In genomic region chr12:17881371-17882116, GRCm38 (mm10) we compare ENCODE assay signal across 8 mouse cellular contexts.
A peak's percentile ranks its signal among the peaks of the same experiment; 100 is the strongest.
DNase-seq lines count a peak whose midpoint lies in the region; ATAC-seq lines count a peak whose summit lies in the region.

No protein-coding gene starts in this region.

- no peaks in the 10 kb centered on the region for H3K4me1 ChIP-seq in embryonic facial prominence, embryonic 11.5 days (ENCODE audit: control insufficient read depth, insufficient read depth, low read length)
- no peaks in the 10 kb centered on the region for H3K4me1 ChIP-seq in limb, embryonic 10.5 days
- no peaks in the 10 kb centered on the region for H3K4me1 ChIP-seq in midbrain, embryonic 12.5 days

- peak; percentile 100 for ATAC-seq in embryonic facial prominence, embryonic 11.5 days (replicated peaks; ENCODE audit: insufficient number of reproducible peaks, low FRiP score, low TSS enrichment, low read depth)
- ATAC-seq in midbrain, embryonic 12.5 days (ENCODE audit: low FRiP score, low read depth) = peak; percentile 100

- H3K9ac ChIP-seq in embryonic facial prominence, embryonic 11.5 days (replicated peaks; ENCODE audit: low read length) = peak overlapping the region; percentile 87
- H3K9ac ChIP-seq in midbrain, embryonic 12.5 days (replicated peaks) = peak overlapping the region; percentile 81

- H3K27me3 ChIP-seq in embryonic facial prominence, embryonic 11.5 days (ENCODE audit: control insufficient read depth, insufficient read depth, low read length) = no peaks in the 10 kb centered on the region
- no peaks in the 10 kb centered on the region for H3K27me3 ChIP-seq in limb, embryonic 10.5 days (ENCODE audit: low read depth, poor library complexity, severe bottlenecking)
- no peaks in the 10 kb centered on the region for H3K27me3 ChIP-seq in midbrain, embryonic 12.5 days

- H3K36me3 ChIP-seq in embryonic facial prominence, embryonic 11.5 days (replicated peaks; ENCODE audit: control insufficient read depth, insufficient read depth, low read depth, low read length) = no peaks in the 10 kb centered on the region
- H3K36me3 ChIP-seq in limb, embryonic 10.5 days = peaks cover 22% of the 10 kb centered on the region
- H3K36me3 ChIP-seq in midbrain, embryonic 12.5 days = peaks cover 6% of the 10 kb centered on the region; the same call in 1 of the 2 replicates

- H3K9me3 ChIP-seq in embryonic facial prominence, embryonic 11.5 days (replicated peaks; ENCODE audit: control insufficient read depth, low read length) = no peaks in the 10 kb centered on the region
- H3K9me3 ChIP-seq in limb, embryonic 10.5 days (replicated peaks) = no peaks in the 10 kb centered on the region
- 0 out of 2 replicates have a peak, but pooled peaks cover 9% of the 10 kb centered on the region for H3K9me3 ChIP-seq in midbrain, embryonic 12.5 days

- under 1% methylated on average over 59 of the region's 59 CpGs for WGBS in embryonic facial prominence, embryonic 11.5 days
- under 1% methylated on average over 54 of the region's 59 CpGs for WGBS in limb, embryonic 10.5 days
- WGBS in midbrain, embryonic 12.5 days = under 1% methylated on average over 58 of the region's 59 CpGs

- peak overlapping the region; percentile 78 for H3K27ac ChIP-seq in embryonic facial prominence, embryonic 11.5 days (replicated peaks; ENCODE audit: low read depth, low read length)
- peak overlapping the region; percentile 97 for H3K27ac ChIP-seq in limb, embryonic 10.5 days
- peak overlapping the region; percentile 87 for H3K27ac ChIP-seq in midbrain, embryonic 12.5 days (replicated peaks)

- peak overlapping the region; percentile 84 for H3K4me3 ChIP-seq in embryonic facial prominence, embryonic 11.5 days (ENCODE audit: low read depth, low read length)
- peak overlapping the region; percentile 92 for H3K4me3 ChIP-seq in limb, embryonic 10.5 days
- H3K4me3 ChIP-seq in midbrain, embryonic 12.5 days = peak overlapping the region; percentile 82

- peak; percentile 90 for DNase-seq in adrenal gland, postnatal 25 days
- DNase-seq in embryonic facial prominence, embryonic 11.5 days (ENCODE audit: low spot score) = peak; percentile 93
- peak; percentile 88 to 96 for DNase-seq in heart, adult 18-20 months
- peak; percentile 85 for DNase-seq in kidney, adult 18-20 months
- peak; percentile 93 for DNase-seq in limb, embryonic 10.5 days (ENCODE audit: low spot score)
- peak; percentile 76 for DNase-seq in skeletal muscle tissue, adult 2 months (ENCODE audit: low read depth, low spot score)
- DNase-seq in MN1 (ENCODE audit: low spot score) = no peak

- peak overlapping the region; percentile 37 for H3K4me2 ChIP-seq in embryonic facial prominence, embryonic 11.5 days (ENCODE audit: low read depth, low read length)
- H3K4me2 ChIP-seq in midbrain, embryonic 12.5 days (replicated peaks) = peak overlapping the region; percentile 52
